Mouse (Mus musculus): ENCODE measurements around the gene Ddias. TPM values are rescaled to one million over a fixed set of nuclear protein-coding genes. Genes with fewer than 3 reads are reported as not detected.

The Ddias gene
- polyA plus RNA-seq, 1 experiment from 2014 or later: 4.5 TPM

DNA sequence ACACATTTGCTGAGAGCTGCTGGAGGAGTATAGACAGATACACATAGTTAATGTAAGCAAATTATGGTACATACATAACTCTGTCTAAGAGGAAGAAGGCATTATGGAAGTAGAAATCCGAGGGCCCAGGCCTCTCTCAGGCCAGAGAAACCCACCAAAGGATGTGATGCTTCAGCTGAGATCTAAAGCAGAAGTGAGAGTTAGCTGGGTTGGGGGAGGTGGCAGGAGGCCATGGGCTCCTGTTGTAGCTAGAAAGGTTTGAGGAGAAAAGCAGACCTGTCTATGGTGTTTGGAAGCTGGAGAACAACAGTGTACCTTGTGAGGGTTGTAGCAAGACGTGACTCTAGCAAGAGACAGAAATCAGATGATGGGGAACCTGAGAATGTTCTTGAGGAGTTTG is 56.8 kb downstream of the Ddias start:
- no peak overlapping the region for H3K27ac ChIP-seq (ENCODE audit: low read depth, low read length)
- no peak overlapping the region for H3K4me3 ChIP-seq (ENCODE audit: low read length)
- H3K9ac ChIP-seq (ENCODE audit: low read depth, low read length): no peak overlapping the region
- no peaks in the 10 kb centered on the region for H3K9me3 ChIP-seq (ENCODE audit: control insufficient read depth, low read length)
- no peak overlapping the region for H3K4me2 ChIP-seq (ENCODE audit: low read length)
- H3K36me3 ChIP-seq (ENCODE audit: control insufficient read depth, insufficient read depth, low read length): no peaks in the 10 kb centered on the region
- ATAC-seq: no peak
- no peaks in the 10 kb centered on the region for H3K27me3 ChIP-seq (replicated peaks; ENCODE audit: control insufficient read depth, insufficient read depth, low read length)
- 83% methylated on average over 2 of the region's 2 CpGs for WGBS
- peaks cover 6% of the 10 kb centered on the region for H3K4me1 ChIP-seq (ENCODE audit: control insufficient read depth, insufficient read depth, low read depth, low read length)

DNA sequence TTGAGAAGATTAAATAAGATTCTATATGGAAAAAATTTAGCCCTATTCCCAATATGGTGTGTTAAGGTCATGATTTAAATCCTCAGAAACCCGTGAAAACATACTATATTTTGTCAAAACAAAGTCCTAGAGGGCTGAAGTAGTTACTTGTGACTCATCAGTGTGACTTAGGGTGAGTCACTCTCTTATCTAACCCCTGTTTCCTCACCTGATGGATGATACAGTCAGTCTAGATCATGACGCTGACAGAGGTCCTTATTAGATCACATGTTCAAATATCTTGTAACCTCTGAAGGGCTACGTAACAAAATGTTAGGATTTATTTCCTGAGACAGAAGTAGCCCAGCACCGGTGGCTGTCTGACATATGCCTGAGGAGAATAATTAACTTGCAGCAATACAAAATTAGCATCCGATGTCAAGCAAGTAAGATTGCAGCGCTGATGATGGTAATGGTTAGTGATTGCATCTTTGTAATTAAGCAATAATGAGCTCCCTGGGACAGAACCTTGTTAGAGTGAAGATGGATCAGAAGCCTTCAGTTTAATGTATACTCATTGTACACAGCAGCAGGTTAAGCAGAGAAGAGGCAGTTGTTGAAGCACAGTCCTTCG is 62.3 kb downstream of the Ddias start:
- H3K27ac ChIP-seq (ENCODE audit: low read depth, low read length): no peak overlapping the region
- ATAC-seq: peak; percentile 60; the same call in 1 of the 2 replicates

More for the DNA sequence above, 62.3 kb downstream of the Ddias start:
- WGBS: 56% methylated on average over 7 of the region's 7 CpGs
- H3K4me2 ChIP-seq (ENCODE audit: low read length): no peak overlapping the region
- H3K4me1 ChIP-seq (ENCODE audit: control insufficient read depth, insufficient read depth, low read depth, low read length): peaks cover 5% of the 10 kb centered on the region
- no peaks in the 10 kb centered on the region for H3K9me3 ChIP-seq (ENCODE audit: control insufficient read depth, low read length)
- H3K9ac ChIP-seq (ENCODE audit: low read depth, low read length): no peak overlapping the region
- no peaks in the 10 kb centered on the region for H3K27me3 ChIP-seq (replicated peaks; ENCODE audit: control insufficient read depth, insufficient read depth, low read length)
- no peaks in the 10 kb centered on the region for H3K36me3 ChIP-seq (ENCODE audit: control insufficient read depth, insufficient read depth, low read length)
- H3K4me3 ChIP-seq (ENCODE audit: low read length): no peak overlapping the region

Other genes starting within 250 kb of the Ddias start
- 21.9 and 23.4 TPM in 2 replicates for gene Ankrd42, start 237.1 kb downstream of the Ddias start, polyA plus RNA-seq (2015; fragmentation: Nextera tagmentation; extraction: Ambion mirVana)
- gene Pcf11, start 204.3 kb downstream of the Ddias start, polyA plus RNA-seq (2015; fragmentation: Nextera tagmentation; extraction: Ambion mirVana): 14.3 and 15.7 TPM in 2 replicates
- 22.1 and 24.7 TPM in 2 replicates for gene Rab30, start 132.6 kb downstream of the Ddias start, polyA plus RNA-seq (2015; fragmentation: Nextera tagmentation; extraction: Ambion mirVana)
- gene Prcp, start 223 bp upstream of the Ddias start, polyA plus RNA-seq (2015; fragmentation: Nextera tagmentation; extraction: Ambion mirVana): 18.9 and 20.9 TPM in 2 replicates
- 47.5 and 48.9 TPM in 2 replicates for gene Fam181b, start 205.6 kb upstream of the Ddias start, polyA plus RNA-seq (2015; fragmentation: Nextera tagmentation; extraction: Ambion mirVana)